Mouse (Mus musculus): ENCODE measurements around the gene Hist1h1d.
"Not testable (repeated sequence)": the region's sequence is repeated elsewhere in the genome, so short reads cannot be mapped to it uniquely, and the experiment has no call there.

The Hist1h1d gene

GRCm38 (mm10) chr13:23546694-23547093 is 6.4 kb upstream of the Hist1h1d start:
- no peak for DNase-seq (ENCODE audit: low spot score)

DNA sequence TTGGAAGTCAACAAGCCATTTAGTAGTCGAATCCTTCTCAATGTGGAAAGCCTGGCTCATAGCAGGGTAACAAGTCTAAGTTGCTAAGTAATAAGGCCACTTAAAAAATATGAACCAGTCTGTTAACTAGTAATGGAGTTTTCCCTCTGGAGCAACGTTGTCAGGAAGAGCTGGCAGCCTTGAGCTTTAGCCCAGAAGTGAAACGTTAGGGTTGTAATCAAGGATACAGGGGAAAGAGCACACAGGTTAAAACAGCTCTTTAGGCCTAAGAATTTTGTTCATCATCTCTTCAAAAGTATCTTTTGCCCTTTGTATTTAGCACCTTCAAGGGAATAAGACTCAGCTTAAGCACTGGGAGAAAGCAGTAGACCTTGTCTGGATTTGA is 2.3 kb upstream of the Hist1h1d start:
- peak; percentile 43 for DNase-seq (ENCODE audit: low spot score)

GRCm38 (mm10) chr13:23551146-23551834 is 1.8 kb upstream of the Hist1h1d start, which contains the start of gene Hist1h4f:
TSS of gene Hist1h4f (minus strand) at chr13:23551648.
- peak; percentile 96 for DNase-seq (ENCODE audit: low spot score)

DNA sequence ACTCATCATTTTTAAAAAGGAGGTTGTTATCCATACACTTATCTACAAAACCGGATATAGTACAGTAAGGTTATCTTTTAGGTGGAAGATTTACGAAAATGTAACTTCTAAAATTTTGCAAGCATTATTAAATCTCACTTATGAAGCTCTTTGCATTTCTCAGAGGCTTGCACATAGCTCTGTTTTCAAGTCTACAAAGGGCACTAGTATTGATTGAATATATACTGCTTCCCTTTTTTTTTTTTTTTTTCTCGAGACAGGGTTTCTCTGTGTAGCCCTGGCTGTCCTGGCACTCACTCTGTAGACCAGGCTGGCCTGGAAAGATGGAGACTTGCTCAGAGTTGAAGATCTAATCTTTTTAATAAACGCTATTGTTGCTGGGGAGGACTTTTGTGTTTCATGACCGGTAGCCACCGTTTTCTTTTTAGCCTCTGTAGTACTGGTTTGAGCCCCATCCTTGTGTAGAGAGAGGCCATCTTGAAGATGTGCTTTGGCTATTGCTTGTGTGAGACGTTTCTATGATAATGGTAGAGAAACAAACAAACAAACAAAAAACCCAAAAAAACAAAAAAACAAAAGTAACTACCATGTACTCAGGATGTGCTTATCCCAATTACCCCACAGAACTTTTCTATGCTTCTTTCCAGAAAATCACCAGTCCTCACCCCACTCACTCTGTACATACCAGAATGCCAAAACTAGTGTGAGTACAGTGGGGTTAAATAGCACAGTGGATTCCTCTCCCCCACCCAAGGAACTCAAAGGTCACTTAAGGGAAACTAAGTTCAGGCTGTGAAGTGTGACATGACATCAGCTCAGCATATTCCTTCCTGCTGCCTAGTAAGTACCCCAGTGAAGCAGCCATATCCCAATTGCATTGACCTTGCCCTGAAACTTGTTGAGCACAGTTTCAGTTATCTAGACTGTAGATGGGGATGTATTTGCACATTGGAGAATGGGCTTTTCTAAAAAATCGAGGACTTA is 839 bp upstream of the Hist1h1d start:
- DNase-seq (ENCODE audit: low spot score): no peak

- DNase-seq (ENCODE audit: low spot score): no peak
These were observed 1.3 kb downstream of the Hist1h1d start for GRCm38 (mm10) chr13:23554393-23554792.

DNA sequence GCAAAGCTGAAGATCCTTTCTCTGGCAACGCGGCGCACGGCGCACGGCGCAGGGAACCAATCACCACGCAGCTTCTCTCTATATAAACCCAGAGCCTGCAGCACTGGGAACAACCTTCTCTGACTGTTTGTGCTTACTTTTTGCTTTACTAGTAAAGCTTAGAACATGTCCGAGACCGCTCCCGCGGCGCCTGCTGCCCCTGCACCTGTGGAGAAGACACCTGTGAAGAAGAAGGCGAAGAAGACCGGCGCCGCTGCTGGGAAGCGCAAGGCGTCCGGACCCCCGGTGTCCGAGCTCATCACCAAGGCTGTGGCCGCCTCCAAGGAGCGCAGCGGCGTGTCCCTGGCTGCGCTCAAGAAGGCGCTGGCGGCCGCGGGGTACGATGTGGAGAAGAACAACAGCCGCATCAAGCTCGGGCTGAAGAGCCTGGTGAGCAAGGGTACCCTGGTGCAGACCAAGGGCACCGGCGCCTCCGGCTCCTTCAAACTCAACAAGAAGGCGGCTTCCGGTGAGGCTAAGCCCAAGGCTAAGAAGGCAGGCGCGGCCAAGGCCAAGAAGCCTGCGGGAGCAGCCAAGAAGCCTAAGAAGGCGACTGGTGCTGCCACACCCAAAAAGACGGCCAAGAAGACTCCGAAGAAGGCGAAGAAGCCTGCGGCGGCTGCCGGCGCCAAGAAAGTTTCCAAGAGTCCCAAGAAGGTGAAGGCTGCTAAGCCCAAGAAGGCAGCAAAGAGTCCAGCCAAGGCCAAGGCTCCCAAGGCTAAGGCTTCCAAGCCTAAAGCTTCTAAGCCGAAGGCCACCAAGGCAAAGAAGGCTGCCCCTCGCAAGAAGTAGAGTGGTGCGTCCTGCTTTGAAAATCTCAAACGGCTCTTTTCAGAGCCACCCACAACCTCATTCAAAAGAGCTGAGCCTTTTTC is 2.1 kb downstream of the Hist1h1d start:
- DNase-seq (ENCODE audit: low spot score): peak; percentile 88

DNA sequence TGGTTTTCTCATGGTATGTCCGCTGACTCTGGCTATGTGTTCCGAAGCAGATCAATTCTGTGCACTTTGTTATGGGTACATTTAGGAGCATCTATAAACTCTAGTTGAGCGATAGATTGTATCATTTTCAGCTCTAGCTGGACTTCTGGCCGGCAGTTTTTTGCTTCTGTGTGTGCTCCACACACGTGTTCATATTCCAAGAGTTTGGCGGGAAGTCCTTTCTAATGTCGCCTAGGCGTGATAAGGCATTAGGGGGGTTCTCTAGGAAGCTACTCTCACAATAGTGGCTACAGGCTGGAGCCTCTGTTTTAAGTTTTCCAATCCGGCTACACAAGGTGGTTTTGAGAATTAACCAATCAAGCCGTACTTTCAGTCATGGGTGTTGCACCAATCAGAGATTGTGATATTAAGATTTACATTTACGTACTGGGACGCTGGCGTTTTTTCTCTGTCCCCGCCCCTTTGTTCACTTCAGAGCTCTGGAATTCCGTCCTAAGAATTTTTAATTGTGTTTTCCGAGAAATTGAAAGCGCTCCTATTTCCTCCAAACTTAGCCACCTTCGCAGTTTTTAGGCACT is 2.9 kb downstream of the Hist1h1d start:
- DNase-seq (ENCODE audit: low spot score): peak; percentile 92

DNA sequence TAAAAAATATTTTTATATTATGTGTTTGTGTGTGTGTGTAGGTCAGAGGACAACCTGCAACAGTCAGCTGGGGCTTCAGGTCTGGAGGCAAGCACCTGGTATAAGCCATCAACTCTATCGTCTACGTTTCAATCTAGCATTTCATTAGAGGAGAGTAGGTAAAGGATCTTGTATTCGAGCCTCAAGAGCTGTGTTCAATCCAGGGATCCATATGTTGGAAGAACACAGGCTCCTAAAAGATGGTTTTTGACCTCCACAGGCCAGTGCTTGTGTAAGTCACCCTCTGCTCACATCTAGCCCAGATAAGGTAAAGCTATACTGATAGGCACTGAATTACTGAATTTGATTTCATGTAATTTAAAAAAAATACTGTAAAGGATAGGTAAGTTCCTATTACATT is 3.8 kb downstream of the Hist1h1d start:
- DNase-seq (ENCODE audit: low spot score): no peak

GRCm38 (mm10) chr13:23560699-23561098 is 7.6 kb downstream of the Hist1h1d start:
- not testable (repeated sequence) for DNase-seq (ENCODE audit: low spot score)

DNA sequence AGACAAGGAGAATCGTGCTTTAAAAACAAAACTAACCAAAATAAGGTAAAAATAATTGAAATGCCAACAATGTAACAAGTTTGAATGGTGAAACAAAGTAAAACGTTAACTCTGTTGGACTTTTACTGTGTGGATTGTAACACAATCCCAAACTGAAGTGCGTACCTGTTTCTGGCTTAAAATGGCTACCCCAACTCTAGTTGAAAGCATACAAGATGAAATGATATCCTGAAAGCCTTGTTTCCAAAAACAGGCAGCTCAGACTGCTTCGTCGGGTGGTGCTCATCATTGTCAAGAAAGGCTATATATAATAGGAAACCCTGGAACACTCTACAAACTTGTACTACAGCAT is 8.4 kb downstream of the Hist1h1d start:
- not testable (repeated sequence) for DNase-seq (ENCODE audit: low spot score)

DNA sequence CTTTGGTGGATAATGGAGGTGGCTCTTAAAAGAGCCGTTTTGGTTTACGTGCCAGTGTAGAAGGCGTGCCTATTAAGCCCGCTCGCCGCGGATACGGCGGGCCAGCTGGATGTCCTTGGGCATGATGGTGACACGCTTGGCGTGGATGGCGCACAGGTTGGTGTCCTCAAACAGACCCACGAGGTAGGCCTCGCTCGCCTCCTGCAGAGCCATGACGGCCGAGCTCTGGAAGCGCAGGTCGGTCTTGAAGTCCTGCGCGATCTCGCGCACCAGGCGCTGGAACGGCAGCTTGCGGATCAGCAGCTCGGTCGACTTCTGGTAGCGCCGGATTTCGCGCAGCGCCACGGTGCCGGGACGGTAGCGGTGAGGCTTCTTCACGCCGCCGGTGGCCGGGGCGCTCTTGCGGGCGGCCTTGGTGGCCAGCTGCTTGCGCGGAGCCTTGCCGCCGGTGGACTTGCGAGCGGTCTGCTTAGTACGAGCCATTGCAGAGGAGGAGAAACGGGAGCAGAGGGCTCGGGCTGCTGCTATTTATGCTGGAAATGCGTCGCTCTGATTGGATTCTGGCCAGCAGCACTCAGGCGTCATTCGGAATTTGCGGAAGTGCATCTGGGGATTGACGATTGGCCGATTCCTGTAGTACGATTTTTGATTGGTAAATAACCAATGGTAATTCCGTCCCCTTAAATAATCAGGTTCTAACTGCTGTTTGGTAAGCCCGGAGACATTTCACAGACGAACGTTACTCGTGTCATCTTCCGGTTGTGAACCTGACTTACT is 9.0 kb downstream of the Hist1h1d start, which contains the start of gene Hist1h3e:
Gene Hist1h3e (minus strand): TSS at position 487 of the 777 bp plus-strand sequence.
- DNase-seq (ENCODE audit: low spot score): peak; percentile 99

DNA sequence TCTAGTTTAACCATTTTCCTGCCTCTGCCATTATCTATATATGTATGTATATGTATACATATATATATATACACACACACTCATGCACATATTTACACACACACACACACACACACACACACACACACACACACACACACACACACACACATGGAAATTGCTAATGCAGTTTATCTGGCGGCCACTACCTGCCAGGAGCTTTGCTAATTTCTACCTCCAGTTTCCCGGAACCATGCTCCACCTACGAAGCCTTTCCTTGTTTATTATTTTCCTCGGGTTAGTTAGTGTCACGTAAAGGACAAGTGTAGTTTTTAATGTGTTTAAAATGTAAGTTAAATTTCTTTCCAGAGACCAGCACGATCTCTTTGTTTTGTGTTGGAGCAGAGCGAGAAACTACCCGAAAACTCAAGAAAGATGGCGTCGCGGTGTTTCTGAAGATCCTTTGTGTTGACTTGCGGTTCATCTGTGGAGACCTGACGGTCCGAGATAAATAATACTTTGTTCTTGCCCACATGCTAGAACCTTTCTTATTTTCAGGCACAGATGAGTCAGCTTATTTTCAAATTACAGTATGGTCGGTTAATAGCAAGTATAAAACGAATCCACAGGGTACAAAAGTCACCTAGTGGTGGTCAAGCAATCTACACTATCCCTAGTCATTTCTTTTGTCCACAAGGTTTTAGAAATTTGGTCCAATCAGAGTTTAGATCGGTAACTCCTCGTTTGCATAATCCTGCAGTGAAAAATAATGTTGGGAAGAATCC is 9.8 kb downstream of the Hist1h1d start:
- peak; percentile 84 for DNase-seq (ENCODE audit: low spot score)

GRCm38 (mm10) chr13:23564482-23564881 is 11.4 kb downstream of the Hist1h1d start:
- DNase-seq (ENCODE audit: low spot score): no peak

GRCm38 (mm10) chr13:23570261-23571021 is 17.4 kb downstream of the Hist1h1d start:
- DNase-seq (ENCODE audit: low spot score): peak; percentile 42

DNA sequence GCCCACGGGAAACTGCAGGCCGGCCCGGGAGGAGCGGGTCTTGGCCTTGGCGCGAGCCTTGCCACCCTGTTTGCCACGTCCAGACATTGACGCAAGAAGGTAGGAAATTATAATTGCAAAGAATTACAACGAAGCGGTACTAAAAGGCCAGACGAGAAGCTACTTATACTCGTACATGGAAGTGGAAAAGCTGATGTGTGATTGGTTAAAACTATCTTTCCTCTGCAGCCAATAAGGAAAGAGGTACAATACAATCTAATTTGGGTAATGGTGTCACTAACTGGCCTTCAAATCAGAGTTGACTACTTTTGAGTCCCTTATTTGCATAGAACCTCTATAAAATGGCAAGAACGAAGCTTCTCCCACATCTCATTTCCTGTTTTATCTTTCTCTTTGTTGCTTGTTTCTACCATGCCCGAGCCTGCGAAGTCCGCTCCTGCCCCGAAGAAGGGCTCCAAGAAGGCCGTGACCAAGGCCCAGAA is 18.0 kb downstream of the Hist1h1d start, which contains the start of the genes Hist1h2ae and Hist1h2bg:
Gene Hist1h2ae (minus strand): TSS at position 199 of the 482 bp plus-strand sequence.
Gene Hist1h2bg (plus strand): TSS at position 375 of the 482 bp plus-strand sequence.
- DNase-seq (ENCODE audit: low spot score): peak; percentile 95

DNA sequence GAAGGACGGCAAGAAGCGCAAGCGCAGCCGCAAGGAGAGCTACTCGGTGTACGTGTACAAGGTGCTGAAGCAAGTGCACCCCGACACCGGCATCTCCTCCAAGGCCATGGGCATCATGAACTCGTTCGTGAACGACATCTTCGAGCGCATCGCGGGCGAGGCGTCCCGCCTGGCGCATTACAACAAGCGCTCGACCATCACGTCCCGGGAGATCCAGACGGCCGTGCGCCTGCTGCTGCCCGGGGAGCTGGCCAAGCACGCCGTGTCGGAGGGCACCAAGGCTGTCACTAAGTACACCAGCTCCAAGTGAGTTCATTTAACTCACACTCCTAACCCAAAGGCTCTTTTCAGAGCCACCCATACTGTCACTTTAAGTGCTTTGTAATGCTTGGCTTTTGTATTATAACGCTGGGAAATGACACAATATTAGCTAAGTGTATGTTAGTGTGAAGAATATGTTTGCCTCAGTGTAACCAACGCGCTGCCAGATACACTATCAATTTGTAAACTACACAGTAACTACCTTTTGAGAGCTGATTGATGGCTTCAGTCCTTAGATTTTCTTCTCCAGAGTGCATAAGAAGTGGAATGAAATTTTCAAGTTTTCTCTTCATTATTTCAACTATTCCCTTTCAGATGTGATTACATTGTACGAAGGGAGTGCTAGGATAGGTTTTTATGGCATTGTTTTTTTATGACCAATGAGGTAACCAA is 18.6 kb downstream of the Hist1h1d start:
- peak; percentile 60 for DNase-seq (ENCODE audit: low spot score)

- DNase-seq (ENCODE audit: low spot score): peak; percentile 24
These were observed 19.4 kb downstream of the Hist1h1d start for GRCm38 (mm10) chr13:23572218-23573033.
